Mouse (Mus musculus) stomach, postnatal 0 days (tissue): ENCODE data around the gene Hdac4. TPM values are rescaled to one million over a fixed set of nuclear protein-coding genes. Genes with fewer than 3 reads are reported as not detected.

Experiments used
- ATAC-seq: fragments of 200-750 bp; cut with Nextera tagmentation; 2 replicates; pipeline ENCODE4 v1.8.0; 2017; ENCODE audit not compliant: low FRiP score, low TSS enrichment
- DNase-seq: peaks from one replicate; pipeline ENCODE4 v3.0.0-alpha.2; 2016; ENCODE audit warnings: low spot score
- H3K27ac ChIP-seq: fragments of 300-500 bp; sonication (generic); replicated peaks from 2 replicates; pipeline ENCODE4 v1.5.1; 2014; ENCODE audit warnings: mild to moderate bottlenecking, control low read depth
- H3K27me3 ChIP-seq: fragments of 300-500 bp; sonication (generic); 2 replicates; pipeline ENCODE4 v1.6.1; 2014; ENCODE audit warnings: low read length; ENCODE audit not compliant: control insufficient read depth, insufficient read depth
- H3K36me3 ChIP-seq: fragments of 300-500 bp; sonication (generic); 2 replicates; pipeline ENCODE4 v1.6.1; 2014; ENCODE audit warnings: low read length, mixed read lengths; ENCODE audit not compliant: control insufficient read depth, insufficient read depth
- H3K4me1 ChIP-seq: fragments of 300-500 bp; sonication (generic); replicated peaks from 2 replicates; pipeline ENCODE4 v1.6.1; 2014; ENCODE audit warnings: antibody characterized with exemption; ENCODE audit not compliant: control insufficient read depth, insufficient read depth
- H3K4me2 ChIP-seq: fragments of 300-500 bp; sonication (generic); replicated peaks from 2 replicates; pipeline ENCODE4 v1.6.1; 2014; ENCODE audit warnings: low read depth, mild to moderate bottlenecking, control low read depth, moderate library complexity
- H3K4me3 ChIP-seq: fragments of 300-500 bp; sonication (generic); 2 replicates; pipeline ENCODE4 v1.5.1; 2014; ENCODE audit warnings: low read depth, low read length, control low read depth
- H3K9ac ChIP-seq: fragments of 300-500 bp; sonication (generic); 2 replicates; pipeline ENCODE4 v1.6.1; 2014; ENCODE audit warnings: mild to moderate bottlenecking, low read length, control low read depth, mixed read lengths
- H3K9me3 ChIP-seq: fragments of 300-500 bp; sonication (generic); 2 replicates; pipeline ENCODE4 v1.6.1; 2016; ENCODE audit warnings: low read length; ENCODE audit not compliant: control insufficient read depth
- CTCF ChIP-seq: IDR thresholded peaks from 2 replicates; pipeline ENCODE4 v1.5.1; 2016; ENCODE audit warnings: antibody characterized with exemption, low read depth, mild to moderate bottlenecking, moderate library complexity
- EP300 ChIP-seq: optimal IDR thresholded peaks from 2 replicates; pipeline ENCODE3; 2016; ENCODE audit warnings: antibody characterized with exemption
- WGBS: fragments of 180-500 bp; shearing (Covaris S2); extraction: QIAGEN DNeasy Blood & Tissue Kit; methylation state at CpG from one replicate; pipeline ENCODE4 v1.1.7; 2014; 5-methylcytosine and 5-hydroxymethylcytosine counted together
- polyA plus RNA-seq: library from polyadenylated mRNA; unstranded; fragments of >200 nt; fragmentation: Nextera tagmentation; extraction: Ambion mirVana; gene quantifications from 2 replicates; pipeline ENCODE4 v1.2.1, GENCODE M21; 2015

Gene Hdac4
- polyA plus RNA-seq, 1 experiment from 2014 or later: 10.9 TPM

DNA sequence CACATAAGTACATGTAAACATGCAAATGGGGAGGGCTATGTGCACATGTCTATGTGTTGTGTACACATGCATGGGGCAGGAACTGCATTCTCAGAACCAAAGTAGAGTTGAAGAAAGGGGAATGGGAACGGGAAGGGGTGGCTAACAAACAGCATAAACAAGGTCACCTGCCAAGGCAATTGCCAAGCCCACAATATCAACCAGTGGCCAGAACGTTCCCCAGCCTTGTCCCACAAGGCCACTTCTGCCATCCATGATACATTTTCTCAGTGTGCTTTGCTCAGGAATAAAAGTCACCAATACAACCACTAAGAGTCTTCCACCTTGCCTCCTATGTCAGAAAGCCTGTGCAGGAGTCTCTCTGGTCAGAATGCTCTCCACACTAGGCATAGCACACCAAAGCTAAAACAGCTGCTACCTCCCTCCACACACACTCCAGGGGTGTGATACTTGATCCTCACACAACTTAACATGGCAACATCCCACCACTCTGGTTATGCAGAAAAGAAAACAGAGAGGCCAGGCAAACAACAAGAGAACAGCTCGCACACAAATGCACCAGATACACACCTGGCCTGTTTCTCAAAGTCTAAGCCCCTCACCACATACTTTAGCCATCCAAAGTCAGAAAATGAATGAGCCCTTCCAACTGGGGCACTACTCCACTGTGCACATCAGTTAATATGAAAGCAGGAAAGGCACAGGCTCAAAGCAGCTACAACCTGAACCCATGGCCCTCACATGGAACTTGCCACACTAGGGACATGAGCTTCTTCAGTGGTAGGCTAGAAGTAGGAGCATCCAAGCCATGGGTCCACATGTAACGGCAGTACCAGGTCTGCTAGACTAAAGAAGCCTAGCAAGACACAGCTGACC lies 26.4 kb downstream of the Hdac4 start:
- H3K27ac ChIP-seq: no peak overlapping the region
- 88% methylated on average over 4 of the region's 4 CpGs for WGBS
- no peaks in the 10 kb centered on the region for H3K27me3 ChIP-seq
- no peaks in the 10 kb centered on the region for H3K9me3 ChIP-seq
- DNase-seq (no peak), ATAC-seq (no peak)
- no peaks in the 10 kb centered on the region for H3K36me3 ChIP-seq
- H3K9ac ChIP-seq: no peak overlapping the region
- TF ChIP-seq CTCF: no peak
- no peak overlapping the region for H3K4me3 ChIP-seq
- H3K4me2 ChIP-seq: no peak overlapping the region
- peaks cover 6% of the 10 kb centered on the region; the same call in 1 of the 2 replicates for H3K4me1 ChIP-seq

DNA sequence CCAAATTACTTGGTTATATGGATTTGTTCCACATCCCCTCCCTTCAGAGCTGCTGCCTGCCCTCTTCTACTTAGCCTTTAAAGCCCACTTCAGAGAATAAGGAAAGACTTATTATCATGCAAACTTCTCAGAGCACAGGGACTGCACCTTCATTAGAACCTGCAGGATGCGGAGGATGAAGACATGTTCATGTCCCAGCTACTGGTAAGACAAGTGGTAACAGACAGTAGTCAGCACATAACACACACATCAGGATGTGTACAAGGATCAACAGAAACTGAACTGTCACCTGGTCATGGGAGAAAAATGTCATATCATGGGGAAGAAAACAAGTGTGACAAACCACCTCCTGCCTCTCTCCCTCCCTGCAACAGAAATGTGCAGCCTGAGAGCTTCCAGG lies 31.6 kb downstream of the Hdac4 start:
- WGBS: 96% methylated on average over 1 of the region's 1 CpGs
- Histone ChIP-seq H3K27ac (no peak overlapping the region), H3K9me3 (no peaks in the 10 kb centered on the region), H3K27me3 (no peaks in the 10 kb centered on the region), H3K4me2 (no peak overlapping the region), H3K9ac (no peak overlapping the region), H3K4me3 (no peak overlapping the region), H3K4me1 (0 out of 2 replicates have a peak, but pooled peaks cover 2% of the 10 kb centered on the region), H3K36me3 (no peaks in the 10 kb centered on the region; the same call in 1 of the 2 replicates)
- TF ChIP-seq EP300: no peak
- DNase-seq (no peak), ATAC-seq (no peak)

DNA sequence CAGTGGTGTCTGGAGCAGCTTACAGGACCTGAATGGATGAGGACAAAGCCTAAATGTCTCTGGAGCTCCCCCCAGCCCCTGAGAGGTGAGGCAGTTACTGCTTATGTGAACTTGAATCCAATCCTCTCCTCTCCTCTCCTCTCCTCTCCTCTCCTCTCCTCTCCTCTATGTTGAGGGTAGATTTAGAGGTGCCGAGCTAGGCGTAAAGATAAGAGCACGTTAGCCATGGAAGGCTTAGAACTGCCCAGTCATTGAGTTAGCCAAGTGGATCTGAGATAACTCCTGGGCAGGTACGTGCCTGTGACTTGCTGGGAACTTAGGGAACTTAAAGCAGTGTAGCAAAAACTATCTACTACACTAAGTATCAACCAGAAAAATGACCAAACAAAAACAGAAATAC lies 35.7 kb downstream of the Hdac4 start:
- 81% methylated on average over 4 of the region's 4 CpGs for WGBS
- no peak for TF ChIP-seq EP300
- DNase-seq: no peak
- H3K9me3 ChIP-seq: no peaks in the 10 kb centered on the region
- no peaks in the 10 kb centered on the region; the same call in 1 of the 2 replicates for H3K36me3 ChIP-seq
- no peaks in the 10 kb centered on the region for H3K27me3 ChIP-seq
- H3K4me3 ChIP-seq: no peak overlapping the region
- H3K4me1 ChIP-seq: no peaks in the 10 kb centered on the region
- no peak for ATAC-seq
- H3K27ac ChIP-seq: no peak overlapping the region
- H3K9ac ChIP-seq: no peak overlapping the region
- H3K4me2 ChIP-seq: no peak overlapping the region

DNA sequence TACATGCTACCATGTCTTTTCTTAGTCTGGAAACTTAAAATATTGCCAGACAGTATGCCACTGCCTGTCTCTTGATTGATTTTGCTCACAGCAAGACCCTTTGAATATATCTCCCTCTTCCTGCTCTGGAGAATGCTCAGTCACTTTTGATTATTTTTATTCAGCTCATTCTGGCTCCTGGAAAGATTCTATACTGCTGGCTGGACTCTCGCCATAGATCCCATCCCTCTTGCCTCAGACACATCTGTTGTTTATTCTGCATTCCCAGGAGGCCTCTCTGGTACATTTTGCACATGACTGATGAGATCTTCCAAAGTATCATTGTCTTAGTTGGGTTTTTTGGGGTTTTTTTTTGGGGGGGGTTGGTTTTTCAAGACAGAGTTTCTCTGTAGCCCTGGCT lies 45.3 kb downstream of the Hdac4 start:
- Histone ChIP-seq H3K4me2 (no peak overlapping the region), H3K27me3 (no peaks in the 10 kb centered on the region), H3K9me3 (no peaks in the 10 kb centered on the region), H3K36me3 (no peaks in the 10 kb centered on the region), H3K4me1 (no peaks in the 10 kb centered on the region), H3K9ac (no peak overlapping the region), H3K27ac (no peak overlapping the region), H3K4me3 (no peak overlapping the region)
- no peak for DNase-seq
- WGBS: 56% methylated on average over 1 of the region's 1 CpGs
- no peak for TF ChIP-seq EP300
- TF ChIP-seq CTCF: no peak
- ATAC-seq: no peak

DNA sequence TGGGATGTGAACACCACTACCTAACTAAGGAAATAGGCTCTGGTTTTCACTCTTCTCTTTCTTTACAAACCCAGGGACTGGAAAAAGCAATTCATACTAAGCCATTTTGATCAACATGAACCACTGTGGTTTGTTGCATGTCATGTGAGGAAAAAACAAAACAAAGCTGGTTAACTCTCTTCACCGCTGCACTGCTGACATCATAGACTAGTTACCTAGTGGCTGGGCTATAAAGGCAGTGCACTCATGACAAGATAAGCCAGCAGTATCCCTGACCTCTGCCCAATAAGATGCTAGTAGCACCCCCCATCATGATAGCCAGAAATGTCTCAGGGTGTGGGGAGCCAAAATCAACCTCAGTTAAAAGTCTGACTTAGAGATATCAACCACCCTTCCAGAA lies 47.0 kb downstream of the Hdac4 start:
- Histone ChIP-seq H3K27me3 (no peaks in the 10 kb centered on the region), H3K9me3 (no peaks in the 10 kb centered on the region), H3K27ac (no peak overlapping the region), H3K4me1 (peaks cover 4% of the 10 kb centered on the region; the same call in 1 of the 2 replicates), H3K4me3 (no peak overlapping the region), H3K9ac (no peak overlapping the region), H3K36me3 (no peaks in the 10 kb centered on the region), H3K4me2 (no peak overlapping the region)
- ATAC-seq (no peak), DNase-seq (no peak)
- 96% methylated on average over 1 of the region's 1 CpGs for WGBS
- TF ChIP-seq EP300 (no peak), CTCF (no peak)

DNA sequence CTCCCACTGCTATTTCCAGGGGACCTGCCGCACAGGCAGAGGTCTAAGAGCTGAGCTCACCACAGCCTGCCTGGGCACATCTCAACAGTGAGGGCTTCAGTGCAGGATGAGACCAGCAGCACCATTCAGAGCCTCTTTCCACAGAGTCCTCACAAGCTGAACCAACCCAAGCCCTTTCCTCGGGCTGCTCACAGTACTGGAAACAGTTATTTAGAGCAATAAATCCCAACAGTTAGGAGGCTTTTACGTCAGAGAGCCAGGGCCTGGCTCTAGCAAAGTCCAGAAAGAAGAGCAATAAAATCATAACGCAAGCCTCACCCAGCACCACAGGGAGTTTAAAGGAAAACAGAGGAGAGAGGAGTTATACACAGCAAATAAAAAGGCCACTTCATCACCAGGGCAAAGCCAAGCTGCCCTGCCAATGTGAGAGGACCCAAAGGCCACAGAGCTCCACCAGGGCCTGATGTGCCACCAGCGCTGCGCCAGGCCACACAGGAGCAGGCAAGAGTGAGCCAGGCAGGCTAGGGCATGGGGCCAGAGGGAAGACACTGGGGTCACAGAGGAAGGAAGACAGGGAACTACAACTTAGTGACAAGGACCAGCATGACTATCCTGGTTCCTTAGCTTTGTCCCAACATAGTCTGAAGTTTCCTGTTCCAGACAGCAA lies 50.5 kb downstream of the Hdac4 start:
- Histone ChIP-seq H3K9ac (no peak overlapping the region), H3K27me3 (no peaks in the 10 kb centered on the region), H3K27ac (no peak overlapping the region), H3K9me3 (no peaks in the 10 kb centered on the region), H3K36me3 (no peaks in the 10 kb centered on the region), H3K4me2 (no peak overlapping the region), H3K4me3 (no peak overlapping the region), H3K4me1 (peaks cover 4% of the 10 kb centered on the region; the same call in 1 of the 2 replicates)
- DNase-seq: no peak
- WGBS: 62% methylated on average over 6 of the region's 6 CpGs
- TF ChIP-seq EP300 (no peak), CTCF (no peak)
- no peak for ATAC-seq
